In genomic region chr4:136202509-136202908, GRCm38 (mm10) we compare ENCODE assay signal across 9 mouse cellular contexts. TPM values are rescaled to one million over a fixed set of nuclear protein-coding genes. Genes with fewer than 3 reads are reported as not detected.
DNase-seq lines count a peak whose midpoint lies in the region; ATAC-seq and TF ChIP-seq lines count a peak whose summit lies in the region.
"Had no signal": no experiment of that assay in that cellular context is flagged by ENCODE, and none has a peak within 500 bp of the region (broad histone marks: within the 10 kb centered on the region; RNA-seq: fewer than 3 reads in every experiment).

No protein-coding gene starts in this region.

- peak; percentile 81 for TF ChIP-seq CTCF in forebrain, postnatal 0 days (IDR thresholded peaks at IDR 0.05; ENCODE audit: low read depth)
- TF ChIP-seq CTCF in layer of hippocampus, adult 2 months (conservative IDR thresholded peaks at IDR 0.05), result peak; percentile 93

- no peaks in the 10 kb centered on the region for H3K27me3 ChIP-seq in forebrain, postnatal 0 days (ENCODE audit: insufficient read depth, low read length)
- H3K27me3 ChIP-seq in forebrain, embryonic 13.5 days, result peaks cover 10% of the 10 kb centered on the region; the same call in 1 of the 2 replicates

- DNase-seq in forebrain, postnatal 0 days, result peak; percentile 73
- DNase-seq in urinary bladder, adult 2 months (ENCODE audit: low spot score), result peak; percentile 68
- no peak for DNase-seq in urinary bladder, postnatal 10 days (ENCODE audit: low spot score)
- peak; percentile 84 for DNase-seq in embryo, embryonic 9.5 days (ENCODE audit: extremely low spot score)
- DNase-seq in layer of hippocampus, adult 2 months (ENCODE audit: low spot score in 2 of 2), result peak; percentile 40 to 64
- DNase-seq in lung, postnatal 4 days, result peak; percentile 70 to 83
- peak; percentile 59 to 90 for DNase-seq in thymus, postnatal 10 days (ENCODE audit: low spot score in 2 of 2)

- no peak overlapping the region for H3K9ac ChIP-seq in forebrain, postnatal 0 days
- H3K9ac ChIP-seq in forebrain, embryonic 13.5 days, result no peak overlapping the region
- H3K9ac ChIP-seq: liver, embryonic 15.5 days had no signal

- no peaks in the 10 kb centered on the region for H3K36me3 ChIP-seq in forebrain, postnatal 0 days (ENCODE audit: insufficient read depth)
- H3K36me3 ChIP-seq in forebrain, embryonic 13.5 days (ENCODE audit: poor library complexity, severe bottlenecking), result no peaks in the 10 kb centered on the region
- H3K36me3 ChIP-seq: liver, embryonic 15.5 days had no signal

- H3K9me3 ChIP-seq in forebrain, postnatal 0 days (ENCODE audit: low read length), result no peaks in the 10 kb centered on the region
- no peaks in the 10 kb centered on the region for H3K9me3 ChIP-seq in forebrain, embryonic 13.5 days (replicated peaks)
- H3K9me3 ChIP-seq: liver, embryonic 15.5 days had no signal

- no peaks in the 10 kb centered on the region for H3K4me1 ChIP-seq in forebrain, postnatal 0 days (ENCODE audit: insufficient read depth)
- H3K4me1 ChIP-seq in forebrain, embryonic 13.5 days, result peaks cover 12% of the 10 kb centered on the region

- H3K4me2 ChIP-seq in forebrain, postnatal 0 days (ENCODE audit: low read depth), result no peak overlapping the region
- no peak overlapping the region for H3K4me2 ChIP-seq in forebrain, embryonic 13.5 days
- H3K4me2 ChIP-seq: liver, embryonic 15.5 days had no signal

- no peak overlapping the region for H3K4me3 ChIP-seq in forebrain, postnatal 0 days (ENCODE audit: low read depth, low read length)
- H3K4me3 ChIP-seq in forebrain, embryonic 13.5 days, result no peak overlapping the region
- H3K4me3 ChIP-seq in layer of hippocampus, adult 2 months, result no peak overlapping the region
- H3K4me3 ChIP-seq: liver, embryonic 15.5 days had no signal

- peak; percentile 55; the same call in 1 of the 2 replicates for ATAC-seq in forebrain, postnatal 0 days
- ATAC-seq in forebrain, embryonic 13.5 days, result no peak

- WGBS in forebrain, postnatal 0 days, result 2% methylated on average over 9 of the region's 9 CpGs
- WGBS in forebrain, embryonic 13.5 days, result 4% methylated on average over 9 of the region's 9 CpGs

- no peak overlapping the region for H3K27ac ChIP-seq in forebrain, postnatal 0 days (ENCODE audit: low read depth, low read length)
- no peak overlapping the region for H3K27ac ChIP-seq in forebrain, embryonic 13.5 days
- H3K27ac ChIP-seq in layer of hippocampus, adult 2 months, result no peak overlapping the region
- H3K27ac ChIP-seq: liver, embryonic 15.5 days had no signal

RNA-seq across cellular contexts. Expression of gene Asap3, which starts 3.7 kb away (rescaled TPM):
- total RNA-seq in forebrain, postnatal 0 days (2014; rRNA removed), result 3.5 and 3.8 TPM in 2 replicates
- 2.0 and 2.5 TPM in 2 replicates for polyA plus RNA-seq in forebrain, postnatal 0 days (2015; fragmentation: Nextera tagmentation; extraction: Ambion mirVana)
- 2.9 and 3.9 TPM in 2 replicates for polyA plus RNA-seq in forebrain, embryonic 13.5 days (2015; fragmentation: Nextera tagmentation; extraction: Ambion mirVana)
- polyA plus RNA-seq in urinary bladder, adult 2 months (2012; rRNA removed), result 11.7 and 11.8 TPM in 2 replicates
- 1 to 10 TPM; 2.5 to 3.1 TPM for total RNA-seq in layer of hippocampus, adult 2 months (2021)

RNA-seq across cellular contexts. Expression of gene E2f2, which starts 30.3 kb away (rescaled TPM):
- total RNA-seq in forebrain, postnatal 0 days (2014; rRNA removed), result 0.85 and 1.2 TPM in 2 replicates
- polyA plus RNA-seq in forebrain, postnatal 0 days (2015; fragmentation: Nextera tagmentation; extraction: Ambion mirVana), result 0.84 and 1.4 TPM in 2 replicates
- polyA plus RNA-seq in forebrain, embryonic 13.5 days (2015; fragmentation: Nextera tagmentation; extraction: Ambion mirVana), result 9.7 and 11.3 TPM in 2 replicates
- 0.50 TPM in 2 replicates for polyA plus RNA-seq in urinary bladder, adult 2 months (2012; rRNA removed)
- total RNA-seq in layer of hippocampus, adult 2 months (2021), result 1 to 10 TPM in 1 of 2 experiments, under 1 TPM in 1; 0.74 to 1.5 TPM

RNA-seq across cellular contexts. Expression of gene Tcea3, which starts 45.0 kb away (rescaled TPM):
- 0.31 and 0.48 TPM in 2 replicates for total RNA-seq in forebrain, postnatal 0 days (2014; rRNA removed)
- polyA plus RNA-seq in forebrain, postnatal 0 days (2015; fragmentation: Nextera tagmentation; extraction: Ambion mirVana), result 1.6 and 1.9 TPM in 2 replicates
- polyA plus RNA-seq in forebrain, embryonic 13.5 days (2015; fragmentation: Nextera tagmentation; extraction: Ambion mirVana), result 0.52 and 0.66 TPM in 2 replicates
- 42.6 and 65.1 TPM in 2 replicates for polyA plus RNA-seq in urinary bladder, adult 2 months (2012; rRNA removed)
- not detected for total RNA-seq in layer of hippocampus, adult 2 months (2021)

RNA-seq across cellular contexts. Expression of gene Id3, which starts 59.2 kb away (rescaled TPM):
- total RNA-seq in forebrain, postnatal 0 days (2014; rRNA removed), result 134 and 153 TPM in 2 replicates
- 177 and 185 TPM in 2 replicates for polyA plus RNA-seq in forebrain, postnatal 0 days (2015; fragmentation: Nextera tagmentation; extraction: Ambion mirVana)
- polyA plus RNA-seq in forebrain, embryonic 13.5 days (2015; fragmentation: Nextera tagmentation; extraction: Ambion mirVana), result 90.9 and 119 TPM in 2 replicates
- polyA plus RNA-seq in urinary bladder, adult 2 months (2012; rRNA removed), result 272 and 386 TPM in 2 replicates
- 10 to 100 TPM; 45.1 to 47.4 TPM for total RNA-seq in layer of hippocampus, adult 2 months (2021)

Comparison
In these comparisons a context has a peak if more than half of its experiments do, and no peak if none do; other contexts are left out.
1. RNA of gene Tcea3, which starts 45.0 kb away (polyA plus RNA-seq): 42.6 to 65.1 TPM in urinary bladder, adult 2 months; 1.6 to 1.9 TPM in forebrain, postnatal 0 days and 0.52 to 0.66 TPM in forebrain, embryonic 13.5 days; every median in the first group is over 10 times any median in the second.